Mouse (Mus musculus) cortical plate, adult 2 months (tissue): ENCODE data around the gene Rufy2.

Experiments used
- CTCF ChIP-seq: fragments of 200-500 bp; IDR thresholded peaks from 2 replicates; pipeline ENCODE4 v1.5.1; 2011; ENCODE audit warnings: mild to moderate bottlenecking, control low read depth, low read length; ENCODE audit not compliant: insufficient read depth; ENCODE audit errors: extremely low read depth
- POLR2A ChIP-seq: fragments of 200-500 bp; IDR thresholded peaks from 2 replicates; pipeline ENCODE4 v1.6.1; 2011; ENCODE audit warnings: mild to moderate bottlenecking, low read length, control low read depth; ENCODE audit not compliant: insufficient read depth; ENCODE audit errors: extremely low read depth

- TF ChIP-seq CTCF (no peak), POLR2A (no peak)
Measured at GRCm38 (mm10) chr10:62979667-62980038, 370 bp upstream of the Rufy2 start.
